Mouse (Mus musculus) intestine, postnatal 0 days (tissue): Measurements from ENCODE around the gene D130043K22Rik. TPM values are rescaled to one million over a fixed set of nuclear protein-coding genes. Genes with fewer than 3 reads are reported as not detected.
A peak's percentile ranks its signal among the peaks of the same experiment; 100 is the strongest.

Experiments
- ATAC-seq: fragments of 200-750 bp; cut with Nextera tagmentation; 2 replicates; pipeline ENCODE4 v1.8.0; 2017; ENCODE audit warnings: mild to moderate bottlenecking, moderate TSS enrichment, moderate library complexity
- H3K27ac ChIP-seq: fragments of 300-500 bp; sonication (generic); 2 replicates; pipeline ENCODE4 v1.5.1; 2014; ENCODE audit warnings: mild to moderate bottlenecking, low read depth, low read length, moderate library complexity
- H3K27me3 ChIP-seq: fragments of 300-500 bp; sonication (generic); replicated peaks from 2 replicates; pipeline ENCODE4 v1.6.1; 2014; ENCODE audit warnings: low read length, mixed read lengths; ENCODE audit not compliant: control insufficient read depth, insufficient read depth
- H3K36me3 ChIP-seq: fragments of 300-500 bp; sonication (generic); 2 replicates; pipeline ENCODE4 v1.6.1; 2014; ENCODE audit warnings: mild to moderate bottlenecking, moderate library complexity; ENCODE audit not compliant: control insufficient read depth, insufficient read depth
- H3K4me1 ChIP-seq: fragments of 300-500 bp; sonication (generic); replicated peaks from 2 replicates; pipeline ENCODE4 v1.6.1; 2014; ENCODE audit warnings: antibody characterized with exemption, low read length, mixed read lengths; ENCODE audit not compliant: control insufficient read depth, insufficient read depth
- H3K4me2 ChIP-seq: fragments of 300-500 bp; sonication (generic); replicated peaks from 2 replicates; pipeline ENCODE4 v1.6.1; 2014; ENCODE audit warnings: low read depth, mild to moderate bottlenecking, moderate library complexity
- H3K4me3 ChIP-seq: fragments of 300-500 bp; sonication (generic); 2 replicates; pipeline ENCODE4 v1.5.1; 2014; ENCODE audit warnings: low read depth, low read length
- H3K9ac ChIP-seq: fragments of 300-500 bp; sonication (generic); 2 replicates; pipeline ENCODE4 v1.6.1; 2014; ENCODE audit warnings: mild to moderate bottlenecking, low read depth, low read length
- H3K9me3 ChIP-seq: fragments of 300-500 bp; sonication (generic); 2 replicates; pipeline ENCODE4 v1.6.1; 2016; ENCODE audit warnings: mixed run types; ENCODE audit not compliant: control insufficient read depth
- CTCF ChIP-seq: sonication (generic); IDR thresholded peaks from 2 replicates; pipeline ENCODE4 v1.5.1; 2016; ENCODE audit warnings: low read depth, mild to moderate bottlenecking, control low read depth, antibody characterized with exemption, moderate library complexity
- WGBS: fragments of 180-500 bp; shearing (Covaris S2); extraction: QIAGEN DNeasy Blood & Tissue Kit; methylation state at CpG from one replicate; pipeline ENCODE4 v1.1.7; 2014; 5-methylcytosine and 5-hydroxymethylcytosine counted together
- polyA plus RNA-seq: library from polyadenylated mRNA; unstranded; fragments of >200 nt; fragmentation: Nextera tagmentation; extraction: Ambion mirVana; gene quantifications from 2 replicates; pipeline ENCODE4 v1.2.1, GENCODE M21; 2015

Gene D130043K22Rik
- polyA plus RNA-seq, 1 experiment from 2014 or later = 1.5 TPM

- Histone ChIP-seq H3K27ac (no peak overlapping the region), H3K27me3 (no peaks in the 10 kb centered on the region), H3K4me1 (no peaks in the 10 kb centered on the region), H3K4me3 (no peak overlapping the region), H3K9ac (no peak overlapping the region), H3K36me3 (peaks cover 5% of the 10 kb centered on the region; the same call in 1 of the 2 replicates), H3K4me2 (no peak overlapping the region), H3K9me3 (no peaks in the 10 kb centered on the region)
- no peak for TF ChIP-seq CTCF
- ATAC-seq = no peak
- WGBS = 80% methylated on average over 6 of the region's 6 CpGs
Measured at GRCm38 (mm10) chr13:24903412-24903811, 58.5 kb downstream of the D130043K22Rik start.

- no peak overlapping the region for H3K27ac ChIP-seq
- no peaks in the 10 kb centered on the region for H3K4me1 ChIP-seq
- WGBS = 90% methylated on average over 12 of the region's 12 CpGs
- H3K36me3 ChIP-seq = no peaks in the 10 kb centered on the region; the same call in 1 of the 2 replicates
- H3K9ac ChIP-seq = no peak overlapping the region
- H3K27me3 ChIP-seq = no peaks in the 10 kb centered on the region
- H3K9me3 ChIP-seq = no peaks in the 10 kb centered on the region
- TF ChIP-seq CTCF = no peak
- H3K4me3 ChIP-seq = no peak overlapping the region
- ATAC-seq = no peak
- H3K4me2 ChIP-seq = no peak overlapping the region
Measured at GRCm38 (mm10) chr13:24905422-24905821, 60.5 kb downstream of the D130043K22Rik start.

- no peak for ATAC-seq
- no peak overlapping the region for H3K4me3 ChIP-seq
Measured at GRCm38 (mm10) chr13:24906831-24907570, 62.1 kb downstream of the D130043K22Rik start.

GRCm38 (mm10) chr13:24909112-24909511 is 64.2 kb downstream of the D130043K22Rik start:
- no peak overlapping the region for H3K4me3 ChIP-seq
- no peak overlapping the region for H3K4me2 ChIP-seq
- H3K27me3 ChIP-seq = no peaks in the 10 kb centered on the region
- ATAC-seq = no peak
- H3K27ac ChIP-seq = no peak overlapping the region
- H3K4me1 ChIP-seq = no peaks in the 10 kb centered on the region
- no peak overlapping the region for H3K9ac ChIP-seq
- peaks cover 5% of the 10 kb centered on the region; the same call in 1 of the 2 replicates for H3K36me3 ChIP-seq
- WGBS = 100% methylated on average over 1 of the region's 1 CpGs
- no peaks in the 10 kb centered on the region for H3K9me3 ChIP-seq
- TF ChIP-seq CTCF = peak; percentile 50

More at GRCm38 (mm10) chr13:24906831-24907570, 62.1 kb downstream of the D130043K22Rik start:
- H3K27ac ChIP-seq = no peak overlapping the region
- H3K4me2 ChIP-seq = no peak overlapping the region
- no peaks in the 10 kb centered on the region for H3K4me1 ChIP-seq
- H3K9me3 ChIP-seq = no peaks in the 10 kb centered on the region
- peaks cover 5% of the 10 kb centered on the region; the same call in 1 of the 2 replicates for H3K36me3 ChIP-seq
- TF ChIP-seq CTCF = no peak
- H3K27me3 ChIP-seq = no peaks in the 10 kb centered on the region
- no peak overlapping the region for H3K9ac ChIP-seq
- WGBS = 78% methylated on average over 11 of the region's 11 CpGs

- Histone ChIP-seq H3K27me3 (no peaks in the 10 kb centered on the region), H3K4me3 (no peak overlapping the region), H3K4me2 (no peak overlapping the region), H3K27ac (no peak overlapping the region), H3K4me1 (no peaks in the 10 kb centered on the region), H3K9me3 (no peaks in the 10 kb centered on the region), H3K9ac (no peak overlapping the region), H3K36me3 (peaks cover 24% of the 10 kb centered on the region)
- no peak for TF ChIP-seq CTCF
- ATAC-seq = no peak
- 79% methylated on average over 7 of the region's 7 CpGs for WGBS
Measured at GRCm38 (mm10) chr13:24913576-24913975, 68.6 kb downstream of the D130043K22Rik start.

GRCm38 (mm10) chr13:24914915-24915314 is 70.0 kb downstream of the D130043K22Rik start:
- no peak for TF ChIP-seq CTCF
- H3K4me3 ChIP-seq = no peak overlapping the region
- H3K9me3 ChIP-seq = no peaks in the 10 kb centered on the region
- WGBS = 60% methylated on average over 4 of the region's 4 CpGs
- no peak overlapping the region for H3K9ac ChIP-seq
- H3K27ac ChIP-seq = no peak overlapping the region
- H3K36me3 ChIP-seq = peaks cover 30% of the 10 kb centered on the region
- H3K4me2 ChIP-seq = no peak overlapping the region
- H3K4me1 ChIP-seq = no peaks in the 10 kb centered on the region
- H3K27me3 ChIP-seq = no peaks in the 10 kb centered on the region
- peak; percentile 86 for ATAC-seq
